In genomic region chr4:89136356-89136755, GRCm38 (mm10) we compare ENCODE assay signal across 8 mouse cellular contexts. TPM values are rescaled to one million over a fixed set of nuclear protein-coding genes. Genes with fewer than 3 reads are reported as not detected.
A peak's percentile ranks its signal among the peaks of the same experiment; 100 is the strongest.
DNase-seq lines count a peak whose midpoint lies in the region; ATAC-seq and TF ChIP-seq lines count a peak whose summit lies in the region.

No protein-coding gene starts in this region.

- H3K9ac ChIP-seq in heart, embryonic 13.5 days, result peak overlapping the region; percentile 94; the same call in 1 of the 2 replicates
- peak overlapping the region; percentile 90; the same call in 1 of the 2 replicates for H3K9ac ChIP-seq in intestine, embryonic 16.5 days (ENCODE audit: low read depth, low read length)
- no peak overlapping the region for H3K9ac ChIP-seq in midbrain, embryonic 15.5 days

- no peaks in the 10 kb centered on the region for H3K9me3 ChIP-seq in heart, embryonic 13.5 days
- no peaks in the 10 kb centered on the region for H3K9me3 ChIP-seq in intestine, embryonic 16.5 days (ENCODE audit: control insufficient read depth, low read length)
- H3K9me3 ChIP-seq in midbrain, embryonic 15.5 days, result no peaks in the 10 kb centered on the region

- no peak for TF ChIP-seq CTCF in embryonic fibroblast, embryonic 13.5 days (IDR thresholded peaks at IDR 0.05; ENCODE audit: borderline replicate concordance, insufficient read depth, low read length)

- no peak for ATAC-seq in heart, embryonic 13.5 days (ENCODE audit: extremely low read depth, insufficient number of reproducible peaks, low FRiP score, low TSS enrichment)
- no peak for ATAC-seq in intestine, embryonic 16.5 days
- no peak for ATAC-seq in midbrain, embryonic 15.5 days (replicated peaks)
- ATAC-seq in frontal cortex, adult (ENCODE audit: low TSS enrichment), result no peak

- peak overlapping the region; percentile 94; the same call in 1 of the 2 replicates for H3K27ac ChIP-seq in heart, embryonic 13.5 days (replicated peaks)
- H3K27ac ChIP-seq in embryonic fibroblast, embryonic 13.5 days (ENCODE audit: insufficient read depth, low read length), result no peak overlapping the region
- H3K27ac ChIP-seq in intestine, embryonic 16.5 days (ENCODE audit: low read length), result no peak overlapping the region
- H3K27ac ChIP-seq in midbrain, embryonic 15.5 days, result no peak overlapping the region

- H3K36me3 ChIP-seq in heart, embryonic 13.5 days, result no peaks in the 10 kb centered on the region
- H3K36me3 ChIP-seq in intestine, embryonic 16.5 days (ENCODE audit: control insufficient read depth, insufficient read depth, low read length), result no peaks in the 10 kb centered on the region
- H3K36me3 ChIP-seq in midbrain, embryonic 15.5 days (replicated peaks), result no peaks in the 10 kb centered on the region

- H3K27me3 ChIP-seq in heart, embryonic 13.5 days (replicated peaks), result no peaks in the 10 kb centered on the region
- H3K27me3 ChIP-seq in intestine, embryonic 16.5 days (replicated peaks; ENCODE audit: control insufficient read depth, insufficient read depth, low read length), result no peaks in the 10 kb centered on the region
- no peaks in the 10 kb centered on the region for H3K27me3 ChIP-seq in midbrain, embryonic 15.5 days (replicated peaks)

- H3K4me2 ChIP-seq in heart, embryonic 13.5 days, result peak overlapping the region; percentile 82
- H3K4me2 ChIP-seq in intestine, embryonic 16.5 days (ENCODE audit: low read depth, low read length), result peak overlapping the region; percentile 77; the same call in 1 of the 2 replicates
- peak overlapping the region; percentile 91 for H3K4me2 ChIP-seq in midbrain, embryonic 15.5 days

- WGBS in heart, embryonic 13.5 days, result 46% methylated on average over 3 of the region's 3 CpGs
- 32% methylated on average over 3 of the region's 3 CpGs for WGBS in intestine, embryonic 16.5 days
- WGBS in midbrain, embryonic 15.5 days, result 25% methylated on average over 3 of the region's 3 CpGs

- no peak for DNase-seq in heart, adult 9 months (ENCODE audit: low spot score in 2 of 2)
- no peak for DNase-seq in thymus, postnatal 0 days (ENCODE audit: low spot score)
- no peak for DNase-seq in left cerebral cortex, adult 8-10 months (ENCODE audit: low spot score in 2 of 2)

- H3K4me3 ChIP-seq in heart, embryonic 13.5 days, result peak overlapping the region; percentile 98
- peak overlapping the region; percentile 75; the same call in 1 of the 2 replicates for H3K4me3 ChIP-seq in embryonic fibroblast, embryonic 13.5 days (ENCODE audit: insufficient read depth, low read length)
- no peak overlapping the region; the same call in 1 of the 2 replicates for H3K4me3 ChIP-seq in intestine, embryonic 16.5 days (ENCODE audit: low read length)
- peak overlapping the region; percentile 70; the same call in 1 of the 2 replicates for H3K4me3 ChIP-seq in midbrain, embryonic 15.5 days

- peaks cover 40% of the 10 kb centered on the region for H3K4me1 ChIP-seq in heart, embryonic 13.5 days
- H3K4me1 ChIP-seq in embryonic fibroblast, embryonic 13.5 days (ENCODE audit: control insufficient read depth, insufficient read depth, low read length), result peaks cover 7% of the 10 kb centered on the region; the same call in 1 of the 2 replicates
- peaks cover 24% of the 10 kb centered on the region for H3K4me1 ChIP-seq in intestine, embryonic 16.5 days (ENCODE audit: control insufficient read depth, insufficient read depth, low read length)
- peaks cover 14% of the 10 kb centered on the region for H3K4me1 ChIP-seq in midbrain, embryonic 15.5 days

- TF ChIP-seq POLR2A in embryonic fibroblast, embryonic 13.5 days (IDR thresholded peaks at IDR 0.05; ENCODE audit: low read depth, low read length), result no peak

RNA-seq across cellular contexts. Expression of gene Mtap, which starts 0.6 kb away (rescaled TPM):
- polyA plus RNA-seq in heart, embryonic 13.5 days (2015; fragmentation: Nextera tagmentation; extraction: Ambion mirVana), result 59.7 and 60.9 TPM in 2 replicates
- 86.7 and 92.6 TPM in 2 replicates for polyA plus RNA-seq in embryonic fibroblast, embryonic 13.5 days (2011; ENCODE audit: insufficient read length, low read depth, missing spikeins)
- polyA plus RNA-seq in intestine, embryonic 16.5 days (2015; fragmentation: Nextera tagmentation; extraction: Ambion mirVana), result 44.4 and 49.1 TPM in 2 replicates
- polyA plus RNA-seq in midbrain, embryonic 15.5 days (2015; fragmentation: Nextera tagmentation; extraction: Ambion mirVana), result 18.0 and 18.3 TPM in 2 replicates
- polyA plus RNA-seq in thymus, postnatal 0 days (2015; fragmentation: Nextera tagmentation; extraction: Ambion mirVana), result 56.8 and 59.0 TPM in 2 replicates
- 10 to 100 TPM in 1 of 4 experiments, 1 to 10 TPM in 3; 9.3 to 12.1 (median 9.5) TPM for total RNA-seq in left cerebral cortex, adult 8-10 months (2022)
